Mouse (Mus musculus) limb, embryonic 14.5 days (tissue): Measurements from ENCODE around the gene Slc29a2. TPM values are rescaled to one million over a fixed set of nuclear protein-coding genes. Genes with fewer than 3 reads are reported as not detected.

Experiments
- ATAC-seq: fragments of 200-750 bp; cut with Nextera tagmentation; 2 replicates; pipeline ENCODE4 v1.8.0; 2017; ENCODE audit warnings: low read depth, moderate number of reproducible peaks, moderate TSS enrichment; ENCODE audit not compliant: low FRiP score
- DNase-seq: peaks from one replicate; pipeline ENCODE4 v3.0.0-alpha.2; 2015; ENCODE audit warnings: low spot score
- H3K27ac ChIP-seq: fragments of 300-500 bp; sonication (generic); replicated peaks from 2 replicates; pipeline ENCODE4 v1.5.1; 2014; ENCODE audit warnings: low read depth, mild to moderate bottlenecking, low read length, moderate library complexity, mixed read lengths
- H3K27me3 ChIP-seq: fragments of 300-500 bp; sonication (generic); 2 replicates; pipeline ENCODE4 v1.6.1; 2014; ENCODE audit warnings: low read length, mixed read lengths; ENCODE audit not compliant: control insufficient read depth, insufficient read depth
- H3K36me3 ChIP-seq: fragments of 300-500 bp; sonication (generic); 2 replicates; pipeline ENCODE4 v1.6.1; 2014; ENCODE audit warnings: mild to moderate bottlenecking, low read length, moderate library complexity, mixed read lengths; ENCODE audit not compliant: control insufficient read depth, insufficient read depth
- H3K4me1 ChIP-seq: fragments of 300-500 bp; sonication (generic); 2 replicates; pipeline ENCODE4 v1.6.1; 2014; ENCODE audit warnings: antibody characterized with exemption, low read length, mixed read lengths; ENCODE audit not compliant: control insufficient read depth, insufficient read depth
- H3K4me2 ChIP-seq: fragments of 300-500 bp; sonication (generic); replicated peaks from 2 replicates; pipeline ENCODE4 v1.6.1; 2014; ENCODE audit warnings: low read depth, mild to moderate bottlenecking, low read length, moderate library complexity; ENCODE audit not compliant: severe bottlenecking
- H3K4me3 ChIP-seq: fragments of 300-500 bp; sonication (generic); replicated peaks from 2 replicates; pipeline ENCODE4 v1.5.1; 2014; ENCODE audit warnings: low read length
- H3K9ac ChIP-seq: fragments of 300-500 bp; sonication (generic); 2 replicates; pipeline ENCODE4 v1.6.1; 2014; ENCODE audit warnings: mild to moderate bottlenecking, low read depth, low read length, moderate library complexity; ENCODE audit not compliant: severe bottlenecking
- H3K9me3 ChIP-seq: fragments of 300-500 bp; sonication (generic); 2 replicates; pipeline ENCODE4 v1.6.1; 2016; ENCODE audit warnings: low read length; ENCODE audit not compliant: control insufficient read depth
- POLR2A ChIP-seq: fragments of 200-500 bp; IDR thresholded peaks from 2 replicates; pipeline ENCODE4 v1.8.0; 2012; ENCODE audit warnings: inconsistent platforms, mild to moderate bottlenecking, moderate library complexity, borderline replicate concordance; ENCODE audit not compliant: insufficient read depth, insufficient read length; ENCODE audit errors: extremely low read depth
- WGBS: fragments of 180-500 bp; shearing (Covaris S2); extraction: QIAGEN DNeasy Blood & Tissue Kit; methylation state at CpG from one replicate; pipeline ENCODE4 v1.1.7; 2014; 5-methylcytosine and 5-hydroxymethylcytosine counted together
- polyA plus RNA-seq, 2 experiments: library from polyadenylated mRNA; depleted of rRNA in 1 of 2; stranded (reverse) in 1 of 2; unstranded in 1 of 2; fragments of >200 nt; fragmentation: Nextera tagmentation in 1 of 2; extraction: Ambion mirVana in 1 of 2; gene quantifications; 2 replicates each; pipeline versions ENCODE4 v1.2.1 to v1.2.3; 2012 to 2014

Gene Slc29a2
- polyA plus RNA-seq, 2 experiments, result 3.7 to 15.7 TPM

DNA sequence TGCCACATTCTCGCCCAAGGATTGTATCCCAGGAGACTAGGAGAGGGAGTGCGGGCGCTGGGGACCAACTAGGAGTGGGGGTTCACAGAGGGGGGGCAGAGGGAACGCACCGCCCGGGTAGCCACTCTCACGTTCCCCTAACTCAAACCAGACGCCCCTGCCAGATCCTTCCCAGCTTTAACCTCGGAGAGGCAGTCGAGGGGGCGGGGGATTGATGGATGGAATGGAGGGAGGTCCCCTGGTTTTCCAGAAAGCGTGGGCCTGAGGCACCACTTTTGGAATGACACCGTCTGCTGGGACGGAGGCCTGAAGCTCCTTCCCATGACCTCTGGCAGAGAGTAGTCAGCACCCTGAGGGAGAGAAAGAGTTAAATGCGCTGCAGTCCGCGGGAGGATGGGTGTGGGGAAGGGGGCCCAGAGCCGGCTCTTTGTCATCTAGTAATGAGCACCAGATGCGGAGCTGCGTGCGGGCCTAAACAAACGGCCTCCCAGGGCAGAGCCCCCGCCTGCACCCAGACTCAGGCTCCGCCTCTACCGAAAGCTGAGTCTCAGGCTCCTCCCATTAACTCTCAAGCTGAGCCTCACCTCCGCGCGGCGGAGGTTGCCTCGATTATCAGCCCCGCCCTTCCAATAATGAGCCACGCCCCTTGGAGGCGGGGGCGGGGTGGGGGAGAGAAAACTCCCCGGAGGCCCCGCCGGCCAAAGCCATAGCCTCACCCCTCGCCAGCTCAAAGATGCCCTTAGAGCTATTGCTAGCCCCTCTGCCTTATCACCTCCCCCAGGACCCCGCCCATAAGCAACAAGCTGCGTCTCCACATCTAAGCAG, 48.1 kb downstream of the Slc29a2 start:
- H3K4me1 ChIP-seq, result peaks cover 38% of the 10 kb centered on the region
- no peak for TF ChIP-seq POLR2A
- under 1% methylated on average over 35 of the region's 40 CpGs for WGBS
- peak overlapping the region; percentile 58 for H3K9ac ChIP-seq
- H3K4me3 ChIP-seq, result peak overlapping the region; percentile 64
- ATAC-seq (peak; percentile 89), DNase-seq (peak; percentile 95)
- H3K9me3 ChIP-seq, result no peaks in the 10 kb centered on the region
- H3K27me3 ChIP-seq, result no peaks in the 10 kb centered on the region
- peak overlapping the region; percentile 96 for H3K27ac ChIP-seq
- H3K36me3 ChIP-seq, result no peaks in the 10 kb centered on the region
- peak overlapping the region; percentile 94 for H3K4me2 ChIP-seq

- ATAC-seq, result 0 out of 2 replicates have a peak, but pooled peaks have one; percentile 18
- peak overlapping the region; percentile 64 for H3K4me3 ChIP-seq
- H3K9ac ChIP-seq, result peak overlapping the region; percentile 58
- H3K9me3 ChIP-seq, result no peaks in the 10 kb centered on the region
- no peak for TF ChIP-seq POLR2A
- peak overlapping the region; percentile 96 for H3K27ac ChIP-seq
- H3K27me3 ChIP-seq, result no peaks in the 10 kb centered on the region
- H3K4me2 ChIP-seq, result peak overlapping the region; percentile 94
- H3K4me1 ChIP-seq, result peaks cover 30% of the 10 kb centered on the region
- no peaks in the 10 kb centered on the region for H3K36me3 ChIP-seq
- 2% methylated on average over 20 of the region's 20 CpGs for WGBS
- DNase-seq, result peak; percentile 75
These were observed 48.8 kb downstream of the Slc29a2 start for GRCm38 (mm10) chr19:5072389-5073019.

- H3K36me3 ChIP-seq, result no peaks in the 10 kb centered on the region
- ATAC-seq (peak; percentile 37; the same call in 1 of the 2 replicates), DNase-seq (peak; percentile 87)
- no peaks in the 10 kb centered on the region for H3K9me3 ChIP-seq
- WGBS, result under 1% methylated on average over 15 of the region's 15 CpGs
- peaks cover 30% of the 10 kb centered on the region for H3K4me1 ChIP-seq
- H3K27me3 ChIP-seq, result no peaks in the 10 kb centered on the region
- no peak for TF ChIP-seq POLR2A
- no peak overlapping the region for H3K9ac ChIP-seq
- H3K27ac ChIP-seq, result peak overlapping the region; percentile 96; the same call in 1 of the 2 replicates
- H3K4me2 ChIP-seq, result peak overlapping the region; percentile 94
- peak overlapping the region; percentile 64 for H3K4me3 ChIP-seq
These were observed 49.4 kb downstream of the Slc29a2 start for GRCm38 (mm10) chr19:5073028-5073427.

- ATAC-seq, result no peak
- Histone ChIP-seq H3K9ac (no peak overlapping the region), H3K9me3 (no peaks in the 10 kb centered on the region), H3K4me1 (peaks cover 30% of the 10 kb centered on the region), H3K27me3 (no peaks in the 10 kb centered on the region), H3K4me2 (no peak overlapping the region), H3K36me3 (no peaks in the 10 kb centered on the region), H3K4me3 (no peak overlapping the region), H3K27ac (no peak overlapping the region)
- no peak for DNase-seq
- TF ChIP-seq POLR2A, result no peak
- 41% methylated on average over 5 of the region's 5 CpGs for WGBS
These were observed 49.9 kb downstream of the Slc29a2 start for GRCm38 (mm10) chr19:5073518-5073917.

GRCm38 (mm10) chr19:5079279-5079678, 55.6 kb downstream of the Slc29a2 start:
- no peak for TF ChIP-seq POLR2A
- peaks cover 35% of the 10 kb centered on the region for H3K27me3 ChIP-seq
- H3K36me3 ChIP-seq, result no peaks in the 10 kb centered on the region
- H3K9me3 ChIP-seq, result no peaks in the 10 kb centered on the region
- H3K9ac ChIP-seq, result no peak overlapping the region
- no peak overlapping the region for H3K27ac ChIP-seq
- ATAC-seq, result no peak
- WGBS, result 85% methylated on average over 1 of the region's 1 CpGs
- H3K4me1 ChIP-seq, result no peaks in the 10 kb centered on the region
- no peak overlapping the region for H3K4me2 ChIP-seq
- no peak overlapping the region for H3K4me3 ChIP-seq
- no peak for DNase-seq

Other genes with a start within 250 kb of the Slc29a2 start
- gene Rbm4, start 230.0 kb upstream of the Slc29a2 start, polyA plus RNA-seq (2012; rRNA removed), result 107 and 111 TPM in 2 replicates
- 78.9 and 82.6 TPM in 2 replicates for gene Rbm4, start 230.0 kb upstream of the Slc29a2 start, polyA plus RNA-seq (2014; fragmentation: Nextera tagmentation; extraction: Ambion mirVana)
- 36.0 and 83.7 TPM in 2 replicates for gene Gm21992, start 212.2 kb upstream of the Slc29a2 start, polyA plus RNA-seq (2012; rRNA removed)
- gene Gm21992, start 212.2 kb upstream of the Slc29a2 start, polyA plus RNA-seq (2014; fragmentation: Nextera tagmentation; extraction: Ambion mirVana), result 15.5 and 22.0 TPM in 2 replicates
- gene Rbm14, start 212.2 kb upstream of the Slc29a2 start, polyA plus RNA-seq (2012; rRNA removed), result 69.9 and 98.5 TPM in 2 replicates
- gene Rbm14, start 212.2 kb upstream of the Slc29a2 start, polyA plus RNA-seq (2014; fragmentation: Nextera tagmentation; extraction: Ambion mirVana), result 69.8 and 71.9 TPM in 2 replicates
- 57.2 and 65.9 TPM in 2 replicates for gene Ccs, start 184.5 kb upstream of the Slc29a2 start, polyA plus RNA-seq (2012; rRNA removed)
- 63.2 and 64.8 TPM in 2 replicates for gene Ccs, start 184.5 kb upstream of the Slc29a2 start, polyA plus RNA-seq (2014; fragmentation: Nextera tagmentation; extraction: Ambion mirVana)
- 0.03 and 0.05 TPM in 2 replicates for gene Ccdc87, start 184.5 kb upstream of the Slc29a2 start, polyA plus RNA-seq (2012; rRNA removed)
- 0.06 and 0.26 TPM in 2 replicates for gene Ccdc87, start 184.5 kb upstream of the Slc29a2 start, polyA plus RNA-seq (2014; fragmentation: Nextera tagmentation; extraction: Ambion mirVana)
- 49.9 and 84.7 TPM in 2 replicates for gene Ctsf, start 168.7 kb upstream of the Slc29a2 start, polyA plus RNA-seq (2012; rRNA removed)
- gene Ctsf, start 168.7 kb upstream of the Slc29a2 start, polyA plus RNA-seq (2014; fragmentation: Nextera tagmentation; extraction: Ambion mirVana), result 38.9 and 45.9 TPM in 2 replicates
- gene Actn3, start 146.0 kb upstream of the Slc29a2 start, polyA plus RNA-seq (2012; rRNA removed), result 8.3 and 8.7 TPM in 2 replicates
- 11.9 and 12.9 TPM in 2 replicates for gene Actn3, start 146.0 kb upstream of the Slc29a2 start, polyA plus RNA-seq (2014; fragmentation: Nextera tagmentation; extraction: Ambion mirVana)
- 22.7 and 30.9 TPM in 2 replicates for gene Zdhhc24, start 145.2 kb upstream of the Slc29a2 start, polyA plus RNA-seq (2012; rRNA removed)
- 7.7 and 9.7 TPM in 2 replicates for gene Zdhhc24, start 145.2 kb upstream of the Slc29a2 start, polyA plus RNA-seq (2014; fragmentation: Nextera tagmentation; extraction: Ambion mirVana)
- 7.6 and 8.1 TPM in 2 replicates for gene Bbs1, start 117.2 kb upstream of the Slc29a2 start, polyA plus RNA-seq (2012; rRNA removed)
- gene Bbs1, start 117.2 kb upstream of the Slc29a2 start, polyA plus RNA-seq (2014; fragmentation: Nextera tagmentation; extraction: Ambion mirVana), result 3.8 and 4.9 TPM in 2 replicates
- gene Dpp3, start 95.6 kb upstream of the Slc29a2 start, polyA plus RNA-seq (2012; rRNA removed), result 96.5 and 116 TPM in 2 replicates
- gene Dpp3, start 95.6 kb upstream of the Slc29a2 start, polyA plus RNA-seq (2014; fragmentation: Nextera tagmentation; extraction: Ambion mirVana), result 90.9 and 94.0 TPM in 2 replicates
- gene Peli3, start 80.7 kb upstream of the Slc29a2 start, polyA plus RNA-seq (2012; rRNA removed), result 2.7 and 5.1 TPM in 2 replicates
- gene Peli3, start 80.7 kb upstream of the Slc29a2 start, polyA plus RNA-seq (2014; fragmentation: Nextera tagmentation; extraction: Ambion mirVana), result 1.8 and 2.5 TPM in 2 replicates
- gene Mrpl11, start 61.7 kb upstream of the Slc29a2 start, polyA plus RNA-seq (2012; rRNA removed), result 59.5 and 74.3 TPM in 2 replicates
- 105 and 108 TPM in 2 replicates for gene Mrpl11, start 61.7 kb upstream of the Slc29a2 start, polyA plus RNA-seq (2014; fragmentation: Nextera tagmentation; extraction: Ambion mirVana)
- 0.50 and 0.60 TPM in 2 replicates for gene Npas4, start 33.5 kb upstream of the Slc29a2 start, polyA plus RNA-seq (2012; rRNA removed)
- gene Npas4, start 33.5 kb upstream of the Slc29a2 start, polyA plus RNA-seq (2014; fragmentation: Nextera tagmentation; extraction: Ambion mirVana), result not detected in 2 replicates
- gene B4gat1, start 15.0 kb downstream of the Slc29a2 start, polyA plus RNA-seq (2012; rRNA removed), result 31.3 and 46.6 TPM in 2 replicates
- 43.7 and 45.2 TPM in 2 replicates for gene B4gat1, start 15.0 kb downstream of the Slc29a2 start, polyA plus RNA-seq (2014; fragmentation: Nextera tagmentation; extraction: Ambion mirVana)
- gene AC124502.3, start 15.0 kb downstream of the Slc29a2 start, polyA plus RNA-seq (2012; rRNA removed), result 1.3 and 2.5 TPM in 2 replicates
- 0.84 and 1.7 TPM in 2 replicates for gene AC124502.3, start 15.0 kb downstream of the Slc29a2 start, polyA plus RNA-seq (2014; fragmentation: Nextera tagmentation; extraction: Ambion mirVana)
- gene Brms1, start 17.5 kb downstream of the Slc29a2 start, polyA plus RNA-seq (2012; rRNA removed), result 30.2 TPM in 2 replicates
- 38.1 and 38.9 TPM in 2 replicates for gene Brms1, start 17.5 kb downstream of the Slc29a2 start, polyA plus RNA-seq (2014; fragmentation: Nextera tagmentation; extraction: Ambion mirVana)
- gene Rin1, start 26.6 kb downstream of the Slc29a2 start, polyA plus RNA-seq (2012; rRNA removed), result 4.9 and 6.1 TPM in 2 replicates
- 2.5 and 2.6 TPM in 2 replicates for gene Rin1, start 26.6 kb downstream of the Slc29a2 start, polyA plus RNA-seq (2014; fragmentation: Nextera tagmentation; extraction: Ambion mirVana)
- gene Cd248, start 44.2 kb downstream of the Slc29a2 start, polyA plus RNA-seq (2012; rRNA removed), result 97.5 and 115 TPM in 2 replicates
- gene Cd248, start 44.2 kb downstream of the Slc29a2 start, polyA plus RNA-seq (2014; fragmentation: Nextera tagmentation; extraction: Ambion mirVana), result 123 and 127 TPM in 2 replicates
- gene Tmem151a, start 61.7 kb downstream of the Slc29a2 start, polyA plus RNA-seq (2012; rRNA removed), result 0.96 and 1.4 TPM in 2 replicates
- 1.8 and 2.1 TPM in 2 replicates for gene Tmem151a, start 61.7 kb downstream of the Slc29a2 start, polyA plus RNA-seq (2014; fragmentation: Nextera tagmentation; extraction: Ambion mirVana)
- gene Yif1a, start 64.7 kb downstream of the Slc29a2 start, polyA plus RNA-seq (2012; rRNA removed), result 121 and 130 TPM in 2 replicates
- gene Yif1a, start 64.7 kb downstream of the Slc29a2 start, polyA plus RNA-seq (2014; fragmentation: Nextera tagmentation; extraction: Ambion mirVana), result 129 and 144 TPM in 2 replicates
- gene Cnih2, start 74.7 kb downstream of the Slc29a2 start, polyA plus RNA-seq (2012; rRNA removed), result 40.8 and 60.9 TPM in 2 replicates
- gene Cnih2, start 74.7 kb downstream of the Slc29a2 start, polyA plus RNA-seq (2014; fragmentation: Nextera tagmentation; extraction: Ambion mirVana), result 40.5 and 45.1 TPM in 2 replicates
- gene Rab1b, start 83.2 kb downstream of the Slc29a2 start, polyA plus RNA-seq (2012; rRNA removed), result 192 and 235 TPM in 2 replicates
- 249 and 255 TPM in 2 replicates for gene Rab1b, start 83.2 kb downstream of the Slc29a2 start, polyA plus RNA-seq (2014; fragmentation: Nextera tagmentation; extraction: Ambion mirVana)
- 45.8 and 54.0 TPM in 2 replicates for gene Klc2, start 94.7 kb downstream of the Slc29a2 start, polyA plus RNA-seq (2012; rRNA removed)
- 14.9 and 16.3 TPM in 2 replicates for gene Klc2, start 94.7 kb downstream of the Slc29a2 start, polyA plus RNA-seq (2014; fragmentation: Nextera tagmentation; extraction: Ambion mirVana)
- 42.0 and 53.7 TPM in 2 replicates for gene Pacs1, start 249.3 kb downstream of the Slc29a2 start, polyA plus RNA-seq (2012; rRNA removed)
- 30.7 and 33.1 TPM in 2 replicates for gene Pacs1, start 249.3 kb downstream of the Slc29a2 start, polyA plus RNA-seq (2014; fragmentation: Nextera tagmentation; extraction: Ambion mirVana)